ENCODE assay signal across 11 mouse cellular contexts in genomic region chr9:58373912-58374431, GRCm38 (mm10). TPM values are rescaled to one million over a fixed set of nuclear protein-coding genes. Genes with fewer than 3 reads are reported as not detected.
DNase-seq lines count a peak whose midpoint lies in the region.
"Had no signal": no experiment of that assay in that cellular context is flagged by ENCODE, and none has a peak within 500 bp of the region (broad histone marks: within the 10 kb centered on the region; RNA-seq: fewer than 3 reads in every experiment).

No protein-coding gene starts in this region.

- intact Hi-C loops in left cerebral cortex, postnatal 10 days (cut with DNase I), result no loop called here

- DNase-seq in cerebellum, adult 11 months, result peak; percentile 32
- DNase-seq in cerebellum, adult 11-12 months, result no peak
- DNase-seq in brain, adult 2 months (ENCODE audit: low read depth, low spot score), result peak; percentile 89
- DNase-seq in frontal cortex, postnatal 25 days (ENCODE audit: low spot score in 2 of 2), result peak; percentile 30 to 51
- peak; percentile 30 to 37 for DNase-seq in left cerebral cortex, postnatal 10 days (ENCODE audit: extremely low spot score in 1 of 2, low spot score in 2 of 2)
- no peak for DNase-seq in kidney, postnatal 25 days
- no peak for DNase-seq in adrenal gland, adult 18-20 months (ENCODE audit: low spot score in 2 of 2)
- DNase-seq in neural tube, embryonic 10.5 days (ENCODE audit: extremely low spot score, low spot score), result no peak
- DNase-seq: kidney, adult 9 months had no signal

RNA-seq across cellular contexts. Expression of gene Tbc1d21, which starts 3.7 kb away (rescaled TPM):
- total RNA-seq in left cerebral cortex, postnatal 10 days (2021), result not detected
- not detected for total RNA-seq in adrenal gland, adult 18-20 months (2021)
- total RNA-seq: adrenal gland, postnatal 4 days; MEL had no signal

Comparison
In these comparisons a context has a peak if more than half of its experiments do, and no peak if none do; other contexts are left out.
1. DNase-seq: peak in cerebellum, adult 11 months (single experiment), brain, adult 2 months (single experiment), frontal cortex, postnatal 25 days (2 of 2) and left cerebral cortex, postnatal 10 days (2 of 2); none in cerebellum, adult 11-12 months (single experiment), kidney, postnatal 25 days (0 of 2), adrenal gland, adult 18-20 months (0 of 2) and neural tube, embryonic 10.5 days (single experiment).